9 mouse cellular contexts compared by ENCODE assay signal in genomic region chrX:56597219-56597886, GRCm38 (mm10). TPM values are rescaled to one million over a fixed set of nuclear protein-coding genes. Genes with fewer than 3 reads are reported as not detected.
DNase-seq lines count a peak whose midpoint lies in the region; ATAC-seq and TF ChIP-seq lines count a peak whose summit lies in the region.
"Had no signal": no experiment of that assay in that cellular context is flagged by ENCODE, and none has a peak within 500 bp of the region (broad histone marks: within the 10 kb centered on the region; RNA-seq: fewer than 3 reads in every experiment).

No protein-coding gene starts in this region.

- peak overlapping the region; percentile 79 for H3K9ac ChIP-seq in liver, embryonic 16.5 days (ENCODE audit: low read depth, low read length)

- peak; percentile 25 for ATAC-seq in frontal cortex, adult (ENCODE audit: low TSS enrichment)
- no peak for ATAC-seq in G1E (ENCODE audit: extremely low read depth, insufficient number of reproducible peaks, low FRiP score, poor library complexity, severe bottlenecking)
- ATAC-seq in erythroblast, adult 5-6 weeks (replicated peaks; ENCODE audit: low FRiP score, poor library complexity, severe bottlenecking) = peak; percentile 57
- ATAC-seq in inflammation-experienced regulatory T-cells, adult 6 months = peak; percentile 15
- ATAC-seq in liver, embryonic 16.5 days (ENCODE audit: low read depth) = peak; percentile 6

- WGBS in liver, embryonic 16.5 days (ENCODE audit: insufficient replicate concordance) = 13% methylated on average over 25 of the region's 25 CpGs

- H3K27ac ChIP-seq in liver, embryonic 16.5 days (ENCODE audit: low read length) = peak overlapping the region; percentile 78

- H3K4me2 ChIP-seq in liver, embryonic 16.5 days (ENCODE audit: low read depth, low read length) = peak overlapping the region; percentile 55

- no peaks in the 10 kb centered on the region for H3K9me3 ChIP-seq in G1E (replicated peaks)
- no peaks in the 10 kb centered on the region for H3K9me3 ChIP-seq in liver, embryonic 16.5 days (replicated peaks; ENCODE audit: control insufficient read depth, low read length)

- no peak for TF ChIP-seq CTCF in G1E (IDR thresholded peaks at IDR 0.05; ENCODE audit: low read depth, low read length)

- peaks cover 10% of the 10 kb centered on the region for H3K4me1 ChIP-seq in G1E (ENCODE audit: insufficient read depth, low read depth, low read length)
- H3K4me1 ChIP-seq in liver, embryonic 16.5 days (ENCODE audit: control insufficient read depth, low read depth, low read length) = peaks cover 6% of the 10 kb centered on the region

- peak overlapping the region; percentile 79 for H3K4me3 ChIP-seq in G1E (ENCODE audit: low read depth, low read length)
- peak overlapping the region; percentile 84 for H3K4me3 ChIP-seq in liver, embryonic 16.5 days (ENCODE audit: low read depth, low read length)

- no peaks in the 10 kb centered on the region for H3K27me3 ChIP-seq in G1E (ENCODE audit: insufficient read depth, low read length)
- H3K27me3 ChIP-seq in liver, embryonic 16.5 days (ENCODE audit: control insufficient read depth, insufficient read depth, low read depth, low read length) = no peaks in the 10 kb centered on the region

- peaks cover 21% of the 10 kb centered on the region for H3K36me3 ChIP-seq in G1E (replicated peaks)
- no peaks in the 10 kb centered on the region for H3K36me3 ChIP-seq in liver, embryonic 16.5 days (ENCODE audit: control insufficient read depth, insufficient read depth)

- DNase-seq in frontal cortex, postnatal 25 days (ENCODE audit: low spot score in 2 of 2) = no peak
- DNase-seq in G1E (ENCODE audit: low spot score) = no peak
- peak; percentile 3 for DNase-seq in naive thymus-derived CD4-positive, alpha-beta T cell, adult 2 months (ENCODE audit: low read depth)
- no peak for DNase-seq in ovary, postnatal 10 days (ENCODE audit: low spot score)

RNA-seq across cellular contexts. Expression of gene Mmgt1, which starts 0.5 kb away (rescaled TPM):
- 24.4 and 26.4 TPM in 2 replicates for total RNA-seq in G1E (2014; fragmentation: Nextera tagmentation)
- 18.9 and 20.7 TPM in 2 replicates for total RNA-seq in G1E (2017)
- polyA plus RNA-seq in G1E (2012) = 0.36 and 0.78 TPM in 2 replicates
- 6.5 and 10.9 TPM in 2 replicates for total RNA-seq in erythroblast, adult 5-6 weeks (2015; ENCODE audit: low replicate concordance)
- 5.9 and 6.8 TPM in 2 replicates for total RNA-seq in erythroblast, adult 5-6 weeks (2017; ENCODE audit: low replicate concordance)
- 1 to 10 TPM; 5.7 to 7.3 (median 6.3) TPM for polyA plus RNA-seq in inflammation-experienced regulatory T-cells, adult 6 months (2017; shearing (Covaris generic))
- polyA plus RNA-seq in liver, embryonic 16.5 days (2015; fragmentation: Nextera tagmentation; extraction: Ambion mirVana) = 8.4 and 9.0 TPM in 2 replicates

RNA-seq across cellular contexts. Expression of gene Slc9a6, which starts 12.2 kb away (rescaled TPM):
- total RNA-seq in G1E (2014; fragmentation: Nextera tagmentation) (13.9 and 15.0 TPM in 2 replicates), G1E (2017) (9.0 and 10.5 TPM in 2 replicates)
- polyA plus RNA-seq in G1E (2012) = 11.0 and 15.7 TPM in 2 replicates
- total RNA-seq in erythroblast, adult 5-6 weeks (2015; ENCODE audit: low replicate concordance) = 2.9 and 7.7 TPM in 2 replicates
- 1.4 and 1.9 TPM in 2 replicates for total RNA-seq in erythroblast, adult 5-6 weeks (2017; ENCODE audit: low replicate concordance)
- polyA plus RNA-seq in inflammation-experienced regulatory T-cells, adult 6 months (2017; shearing (Covaris generic)) = 10 to 100 TPM in 1 of 3 experiments, 1 to 10 TPM in 2; 6.2 to 12.3 (median 9.2) TPM
- polyA plus RNA-seq in liver, embryonic 16.5 days (2015; fragmentation: Nextera tagmentation; extraction: Ambion mirVana) = 3.8 TPM in 2 replicates

RNA-seq across cellular contexts. Expression of gene Gm648, which starts 47.9 kb away (rescaled TPM):
- not detected in 2 replicates for total RNA-seq in G1E (2014; fragmentation: Nextera tagmentation)
- not detected in 2 replicates for total RNA-seq in G1E (2017)
- not detected in 2 replicates for polyA plus RNA-seq in G1E (2012)
- total RNA-seq in erythroblast, adult 5-6 weeks (2015; ENCODE audit: low replicate concordance) = not detected in 2 replicates
- 0.84 TPM in 1 of 2 replicates, not detected in the other for total RNA-seq in erythroblast, adult 5-6 weeks (2017; ENCODE audit: low replicate concordance)
- not detected for polyA plus RNA-seq in inflammation-experienced regulatory T-cells, adult 6 months (2017; shearing (Covaris generic))
- not detected in 2 replicates for polyA plus RNA-seq in liver, embryonic 16.5 days (2015; fragmentation: Nextera tagmentation; extraction: Ambion mirVana)
- polyA plus RNA-seq: large intestine, adult 2 months had no signal
